Mouse (Mus musculus): Measurements from ENCODE around the gene Txlnb. TPM values are rescaled to one million over a fixed set of nuclear protein-coding genes. Genes with fewer than 3 reads are reported as not detected.

The Txlnb gene
- total RNA-seq, 1 experiment, result 1.8 TPM

DNA sequence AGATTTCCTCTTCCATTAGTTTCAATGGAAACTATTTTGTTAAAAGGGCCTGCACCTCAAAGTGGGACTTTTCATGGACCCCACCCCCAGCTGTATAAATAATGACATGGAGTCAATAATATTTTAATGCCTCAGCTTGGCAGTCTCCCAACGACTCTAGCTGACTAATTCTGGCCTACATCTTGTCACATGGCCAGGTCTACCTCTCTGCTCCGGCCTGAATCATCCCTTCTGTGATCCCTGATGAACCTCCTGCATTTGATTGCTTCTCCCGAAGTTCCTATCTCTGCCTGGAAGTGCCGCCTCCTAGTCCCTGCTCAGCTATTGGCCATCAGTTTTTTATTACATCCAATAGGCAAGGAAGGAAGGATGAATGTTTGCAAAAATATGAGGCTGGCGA lies 2.1 kb upstream of the Txlnb start:
- Histone ChIP-seq H3K4me3 (ENCODE audit: insufficient read depth in 1 of 2, low read depth in 1 of 2, low read length in 2 of 2, poor library complexity in 1 of 2, severe bottlenecking in 1 of 2) (no peak overlapping the region), H3K36me3 (ENCODE audit: control insufficient read depth, insufficient read depth, low read length, poor library complexity, severe bottlenecking) (no peaks in the 10 kb centered on the region), H3K4me1 (ENCODE audit: control insufficient read depth in 2 of 2, insufficient read depth in 2 of 2, low read length in 2 of 2, poor library complexity in 1 of 2) (peaks cover 4 to 5% of the 10 kb centered on the region in 2 experiments; a peak in 2 of 4 replicates), H3K9ac (ENCODE audit: insufficient read depth, low read depth, low read length, poor library complexity, severe bottlenecking) (no peak overlapping the region), H3K27ac (ENCODE audit: insufficient read depth, low read depth, low read length, poor library complexity, severe bottlenecking) (no peak overlapping the region), H3K9me3 (ENCODE audit: control insufficient read depth, insufficient read depth, low read depth, low read length) (no peaks in the 10 kb centered on the region)
- DNase-seq (ENCODE audit: low read depth, low spot score), result no peak
- in situ Hi-C loops (cut with MboI; ENCODE audit: low sequenced_read_pairs in 2 of 2, unreplicated experiment in 2 of 2), result no loop called here
- TF ChIP-seq CHD2 (IDR thresholded peaks at IDR 0.05; ENCODE audit: low read depth, low read length) (no peak), ZC3H11A (IDR thresholded peaks at IDR 0.05; ENCODE audit: borderline replicate concordance, low read depth, low read length) (no peak), ZNF384 (IDR thresholded peaks at IDR 0.05; ENCODE audit: low read depth, low read length) (no peak), MAFK (IDR thresholded peaks at IDR 0.05; ENCODE audit: insufficient read depth, low read depth, low read length) (no peak), HCFC1 (IDR thresholded peaks at IDR 0.05; ENCODE audit: borderline replicate concordance, insufficient read depth, low read length) (no peak)

DNA sequence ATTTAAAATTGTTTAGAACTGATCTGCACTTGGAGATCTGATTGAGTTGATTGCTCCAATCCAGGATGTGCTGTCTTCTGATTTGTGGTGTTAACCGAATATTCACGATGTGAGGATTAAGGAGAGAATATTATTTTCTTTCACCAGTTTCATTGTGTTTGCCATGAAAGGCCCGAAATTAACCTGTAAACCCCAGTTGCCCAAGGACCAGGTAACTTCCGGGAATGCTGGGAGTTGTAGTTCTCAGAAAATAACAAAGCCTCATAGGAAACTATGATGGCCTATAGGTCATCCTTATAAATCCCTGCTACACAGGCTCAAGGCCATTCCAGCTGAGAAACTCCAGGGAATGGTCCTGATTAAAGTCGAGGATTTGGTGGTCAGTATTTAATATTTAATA lies 1.6 kb upstream of the Txlnb start:
- no peaks in the 10 kb centered on the region for H3K36me3 ChIP-seq (ENCODE audit: control insufficient read depth, insufficient read depth, low read length, poor library complexity, severe bottlenecking)
- in situ Hi-C loops (cut with MboI; ENCODE audit: low sequenced_read_pairs in 2 of 2, unreplicated experiment in 2 of 2), result no loop called here
- no peaks in the 10 kb centered on the region for H3K9me3 ChIP-seq (ENCODE audit: control insufficient read depth, insufficient read depth, low read depth, low read length)
- no peak overlapping the region for H3K27ac ChIP-seq (ENCODE audit: insufficient read depth, low read depth, low read length, poor library complexity, severe bottlenecking)
- H3K4me3 ChIP-seq (ENCODE audit: insufficient read depth in 1 of 2, low read depth in 1 of 2, low read length in 2 of 2, poor library complexity in 1 of 2, severe bottlenecking in 1 of 2), result no peak overlapping the region
- peaks cover 4 to 5% of the 10 kb centered on the region in 2 experiments; a peak in 2 of 4 replicates for H3K4me1 ChIP-seq (ENCODE audit: control insufficient read depth in 2 of 2, insufficient read depth in 2 of 2, low read length in 2 of 2, poor library complexity in 1 of 2)
- H3K9ac ChIP-seq (ENCODE audit: insufficient read depth, low read depth, low read length, poor library complexity, severe bottlenecking), result no peak overlapping the region
- TF ChIP-seq ZC3H11A (IDR thresholded peaks at IDR 0.05; ENCODE audit: borderline replicate concordance, low read depth, low read length) (no peak), HCFC1 (IDR thresholded peaks at IDR 0.05; ENCODE audit: borderline replicate concordance, insufficient read depth, low read length) (peak; percentile 56; the same call in 1 of the 2 replicates)
- DNase-seq (ENCODE audit: low read depth, low spot score), result no peak

- H3K9ac ChIP-seq (ENCODE audit: insufficient read depth, low read depth, low read length, poor library complexity, severe bottlenecking), result no peak overlapping the region
- H3K27ac ChIP-seq (ENCODE audit: insufficient read depth, low read depth, low read length, poor library complexity, severe bottlenecking), result no peak overlapping the region
- H3K4me3 ChIP-seq (ENCODE audit: insufficient read depth in 1 of 2, low read depth in 1 of 2, low read length in 2 of 2, poor library complexity in 1 of 2, severe bottlenecking in 1 of 2), result no peak overlapping the region
- DNase-seq (ENCODE audit: low read depth, low spot score), result no peak
- peaks cover 4 to 5% of the 10 kb centered on the region in 2 experiments; a peak in 2 of 4 replicates for H3K4me1 ChIP-seq (ENCODE audit: control insufficient read depth in 2 of 2, insufficient read depth in 2 of 2, low read length in 2 of 2, poor library complexity in 1 of 2)
- in situ Hi-C loops (cut with MboI; ENCODE audit: low sequenced_read_pairs in 2 of 2, unreplicated experiment in 2 of 2), result no loop called here
- no peak for TF ChIP-seq ZNF384 (IDR thresholded peaks at IDR 0.05; ENCODE audit: low read depth, low read length)
- TF ChIP-seq HCFC1 (IDR thresholded peaks at IDR 0.05; ENCODE audit: borderline replicate concordance, insufficient read depth, low read length), result no peak
- no peak for TF ChIP-seq ZC3H11A (IDR thresholded peaks at IDR 0.05; ENCODE audit: borderline replicate concordance, low read depth, low read length)
- no peak for TF ChIP-seq MAFK (IDR thresholded peaks at IDR 0.05; ENCODE audit: insufficient read depth, low read depth, low read length)
- TF ChIP-seq CHD2 (IDR thresholded peaks at IDR 0.05; ENCODE audit: low read depth, low read length), result no peak
- H3K36me3 ChIP-seq (ENCODE audit: control insufficient read depth, insufficient read depth, low read length, poor library complexity, severe bottlenecking), result no peaks in the 10 kb centered on the region
- no peaks in the 10 kb centered on the region for H3K9me3 ChIP-seq (ENCODE audit: control insufficient read depth, insufficient read depth, low read depth, low read length)
Observed at GRCm38 (mm10) chr10:17795227-17795626, 799 bp upstream of the Txlnb start.

GRCm38 (mm10) chr10:17796846-17797631 lies 1.0 kb downstream of the Txlnb start:
- DNase-seq (ENCODE audit: low read depth, low spot score), result no peak

More at GRCm38 (mm10) chr10:17796846-17797631, 1.0 kb downstream of the Txlnb start:
- H3K4me3 ChIP-seq (ENCODE audit: insufficient read depth in 1 of 2, low read depth in 1 of 2, low read length in 2 of 2, poor library complexity in 1 of 2, severe bottlenecking in 1 of 2), result peak overlapping the region in 1 of 2 experiments; percentile 7; a peak in 1 of 4 replicates
- in situ Hi-C loops (cut with MboI; ENCODE audit: low sequenced_read_pairs in 2 of 2, unreplicated experiment in 2 of 2), result no loop called here
- H3K9ac ChIP-seq (ENCODE audit: insufficient read depth, low read depth, low read length, poor library complexity, severe bottlenecking), result no peak overlapping the region
- no peaks in the 10 kb centered on the region for H3K36me3 ChIP-seq (ENCODE audit: control insufficient read depth, insufficient read depth, low read length, poor library complexity, severe bottlenecking)
- H3K4me1 ChIP-seq (ENCODE audit: control insufficient read depth in 2 of 2, insufficient read depth in 2 of 2, low read length in 2 of 2, poor library complexity in 1 of 2), result peaks cover 4 to 5% of the 10 kb centered on the region in 2 experiments; a peak in 2 of 4 replicates
- TF ChIP-seq MAFK (IDR thresholded peaks at IDR 0.05; ENCODE audit: insufficient read depth, low read depth, low read length) (no peak), ZNF384 (IDR thresholded peaks at IDR 0.05; ENCODE audit: low read depth, low read length) (no peak), HCFC1 (IDR thresholded peaks at IDR 0.05; ENCODE audit: borderline replicate concordance, insufficient read depth, low read length) (no peak), ZC3H11A (IDR thresholded peaks at IDR 0.05; ENCODE audit: borderline replicate concordance, low read depth, low read length) (no peak), CHD2 (IDR thresholded peaks at IDR 0.05; ENCODE audit: low read depth, low read length) (no peak)
- no peaks in the 10 kb centered on the region for H3K9me3 ChIP-seq (ENCODE audit: control insufficient read depth, insufficient read depth, low read depth, low read length)
- peak overlapping the region; percentile 2; the same call in 1 of the 2 replicates for H3K27ac ChIP-seq (ENCODE audit: insufficient read depth, low read depth, low read length, poor library complexity, severe bottlenecking)

Measured in ES-E14 (cell line).